Mouse (Mus musculus): ENCODE data around the gene Tmod3.

DNA sequence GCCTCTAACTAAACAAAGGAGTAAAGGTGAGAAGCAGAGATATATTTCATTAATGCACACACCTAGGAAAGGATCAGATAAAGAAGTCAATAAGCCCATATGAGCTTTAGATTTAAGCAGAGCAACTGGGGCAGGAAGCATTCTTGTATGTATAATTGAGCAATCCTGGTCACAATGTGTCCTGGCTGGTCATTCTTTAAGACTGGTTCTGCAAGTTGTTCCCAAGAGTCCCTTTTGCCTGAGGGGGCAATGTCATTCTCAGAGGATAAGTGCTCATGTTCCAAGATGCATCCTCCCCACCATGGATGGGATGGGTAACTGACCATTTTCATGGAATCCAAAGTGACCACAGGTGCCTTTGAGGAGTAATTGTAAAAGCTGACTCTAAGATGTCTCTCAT, 896 bp upstream of the Tmod3 start:
- TF ChIP-seq CTCF (IDR thresholded peaks at IDR 0.05; ENCODE audit: borderline replicate concordance, insufficient read depth, low read depth, low read length) (no peak), POLR2A (IDR thresholded peaks at IDR 0.05; ENCODE audit: borderline replicate concordance, insufficient read depth, low read length) (no peak)

All from cerebellum, adult 2 months (tissue).